Mouse (Mus musculus) ES-Bruce4 (cell line): ENCODE results near the gene Trim26.

ENCODE experiments used
- CTCF ChIP-seq: IDR thresholded peaks from one replicate; pipeline ENCODE4 v1.8.1; 2011; ENCODE audit warnings: low read depth, low read length
- EP300 ChIP-seq: IDR thresholded peaks from 2 replicates; pipeline ENCODE4 v1.6.1; 2011; ENCODE audit warnings: low read depth, low read length; ENCODE audit not compliant: insufficient read depth
- POLR2A ChIP-seq: IDR thresholded peaks from one replicate; pipeline ENCODE4 v1.8.1; 2011; ENCODE audit warnings: low read length; ENCODE audit not compliant: insufficient read depth

- peak; percentile 30 for TF ChIP-seq CTCF
- no peak for TF ChIP-seq POLR2A
- no peak for TF ChIP-seq EP300
These were observed 1.1 kb upstream of the Trim26 start for GRCm38 (mm10) chr17:36835591-36836426.
